Mouse (Mus musculus) gastrocnemius, adult 18-20 months (tissue): ENCODE measurements at regions not wholly inside any gene's neighbourhood (a gene's known extent, or its start where the extent isn't known, plus 50 kb on each side); places are given as distances from the start of the nearest gene placed in this dataset.

Experiments
- DNase-seq: peaks from one replicate; pipeline ENCODE4 v3.0.0; 2021; ENCODE audit warnings: low spot score

DNA sequence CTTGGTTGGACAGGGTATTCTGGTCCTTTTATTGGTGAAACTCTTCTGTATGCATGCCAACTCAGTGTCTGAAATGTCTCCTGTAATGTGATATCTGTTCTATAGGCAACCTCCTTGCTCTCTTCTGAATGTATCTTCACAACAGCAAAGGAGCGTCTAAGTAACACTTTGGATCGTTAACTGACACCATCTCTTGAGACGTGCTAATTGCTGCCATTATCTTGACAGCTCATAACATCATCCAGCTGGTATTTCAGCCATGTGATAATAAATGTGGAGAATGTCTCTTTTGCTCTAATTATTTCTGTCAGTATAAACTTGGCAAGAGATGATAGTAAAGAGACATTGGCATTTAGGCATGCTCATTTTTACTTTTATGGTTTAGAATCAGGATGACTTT is 68.8 kb upstream of the Col8a1 start:
- no peak for DNase-seq

DNA sequence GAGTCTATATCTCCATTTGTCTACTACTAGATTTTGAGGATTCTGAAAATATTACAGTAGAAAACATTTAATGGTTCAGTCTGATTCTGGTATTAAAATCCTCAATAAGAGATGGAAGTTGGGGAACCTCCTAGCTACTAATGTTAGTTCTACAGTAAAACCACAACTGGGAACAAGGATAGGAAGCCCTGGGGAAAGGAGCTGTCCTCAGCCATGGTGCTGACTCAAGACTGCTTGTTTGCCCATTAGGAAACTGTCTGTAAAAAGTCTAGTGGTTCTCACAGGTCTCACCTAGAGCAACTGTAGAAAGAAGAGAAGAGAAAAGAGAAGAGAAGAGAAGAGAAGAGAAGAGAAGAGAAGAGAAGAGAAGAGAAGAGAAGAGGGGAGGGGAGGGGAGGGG is 90.9 kb upstream of the Col8a1 start:
- no peak for DNase-seq

DNA sequence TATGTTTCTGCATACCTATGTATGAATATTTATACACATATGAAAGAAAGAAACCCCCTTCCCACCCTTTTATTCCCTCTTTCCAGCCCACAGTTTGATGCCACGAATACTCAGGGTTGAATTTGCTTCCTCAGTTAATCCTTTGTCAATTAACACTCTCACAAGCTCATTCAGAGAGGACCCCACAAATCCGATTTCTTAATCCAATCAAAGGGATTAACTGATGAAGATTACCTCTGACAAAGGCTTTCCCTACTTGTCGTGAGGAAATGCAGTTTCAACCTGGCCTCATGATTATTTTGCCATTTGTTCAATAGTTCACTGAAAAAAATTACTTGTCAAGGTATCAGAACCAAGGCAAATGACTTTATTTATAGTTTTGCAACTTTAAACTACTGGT is 91.8 kb upstream of the Col8a1 start:
- DNase-seq, result no peak

DNA sequence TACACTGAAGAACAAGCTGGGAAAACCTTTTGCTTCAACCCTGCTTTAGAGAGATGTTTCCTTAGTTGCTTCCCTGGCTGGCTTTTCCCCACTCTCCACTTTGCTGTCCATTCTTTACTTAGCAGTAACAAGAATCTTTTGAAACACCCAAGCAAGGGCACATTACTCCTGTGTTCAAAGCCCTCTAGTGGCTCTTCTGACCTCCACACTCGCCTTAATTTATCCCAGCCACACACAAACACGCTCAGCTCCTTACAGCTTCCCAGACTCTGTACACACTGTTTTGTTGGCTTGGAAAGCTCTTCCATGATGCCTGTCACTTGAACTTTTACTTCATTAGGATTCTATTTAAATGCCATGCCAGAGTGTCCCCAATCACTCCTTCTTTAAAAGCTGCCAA is 97.3 kb upstream of the Col8a1 start:
- DNase-seq, result no peak

DNA sequence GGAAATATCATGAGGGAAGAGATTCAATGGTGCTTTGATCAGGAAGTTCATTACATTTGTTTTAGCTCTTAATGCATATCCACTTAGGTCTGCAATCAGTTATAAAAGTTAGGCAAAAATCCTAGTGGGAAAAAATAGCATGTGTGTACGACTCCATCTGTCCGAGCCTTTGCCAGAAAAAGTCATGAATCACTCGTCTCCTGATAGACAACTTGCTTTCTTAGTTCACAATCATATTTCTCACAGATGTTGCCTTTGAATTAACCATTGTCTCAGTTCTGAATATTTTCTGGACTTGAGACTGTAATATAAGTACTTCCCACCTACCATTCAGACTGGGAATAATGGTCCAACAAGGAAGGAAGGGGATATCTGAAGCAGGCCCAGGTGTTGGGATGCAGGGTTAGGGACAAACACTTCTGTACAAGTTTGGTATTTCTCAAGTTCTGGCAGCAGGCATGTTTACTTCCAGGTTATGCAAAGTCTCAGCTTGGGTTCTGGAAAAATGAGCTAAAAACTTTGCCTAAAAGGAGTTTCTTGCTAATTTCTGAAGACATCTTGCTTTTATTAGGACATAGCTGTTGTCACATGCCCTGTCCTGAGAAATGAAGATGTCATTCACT is 98.4 kb upstream of the Col8a1 start:
- DNase-seq, result no peak

DNA sequence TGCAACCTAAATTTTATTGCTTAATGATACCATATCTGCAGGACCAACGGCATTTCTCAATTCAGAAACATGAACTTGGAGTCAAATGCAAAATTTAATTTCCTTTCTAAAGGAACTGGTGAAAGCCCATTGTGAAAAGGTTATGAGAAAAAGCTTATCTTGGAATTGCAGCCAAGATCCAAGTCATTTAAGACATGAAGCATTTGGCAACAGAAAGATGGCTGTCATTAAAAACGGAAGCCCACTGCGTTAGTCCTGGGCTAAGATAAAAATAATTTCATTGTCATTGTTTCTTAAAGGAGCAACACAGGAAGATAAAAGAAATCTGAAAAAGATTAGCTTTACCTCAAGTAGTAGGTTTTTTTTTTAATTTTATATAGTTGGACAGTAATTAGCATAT is 99.2 kb upstream of the Col8a1 start:
- no peak for DNase-seq

DNA sequence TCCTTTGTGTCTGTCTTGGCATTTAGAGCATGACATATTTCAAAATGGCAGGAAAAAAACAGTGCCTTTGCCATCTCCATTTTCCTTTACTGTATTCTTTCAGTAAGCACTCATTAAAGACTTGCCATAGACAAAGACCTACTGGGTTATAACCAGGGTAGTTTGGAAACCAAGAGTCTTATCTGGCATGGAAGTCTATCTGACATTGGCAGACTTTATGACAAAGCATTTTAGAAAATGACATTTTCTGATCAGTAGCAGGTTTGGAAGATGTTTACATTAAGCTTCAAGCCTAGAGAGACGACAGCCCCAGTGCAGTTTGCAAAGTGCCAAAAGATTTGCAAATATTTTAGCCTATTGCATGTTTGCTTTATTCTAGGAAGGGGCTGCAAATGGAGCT is 102.5 kb upstream of the Col8a1 start:
- DNase-seq, result no peak

DNA sequence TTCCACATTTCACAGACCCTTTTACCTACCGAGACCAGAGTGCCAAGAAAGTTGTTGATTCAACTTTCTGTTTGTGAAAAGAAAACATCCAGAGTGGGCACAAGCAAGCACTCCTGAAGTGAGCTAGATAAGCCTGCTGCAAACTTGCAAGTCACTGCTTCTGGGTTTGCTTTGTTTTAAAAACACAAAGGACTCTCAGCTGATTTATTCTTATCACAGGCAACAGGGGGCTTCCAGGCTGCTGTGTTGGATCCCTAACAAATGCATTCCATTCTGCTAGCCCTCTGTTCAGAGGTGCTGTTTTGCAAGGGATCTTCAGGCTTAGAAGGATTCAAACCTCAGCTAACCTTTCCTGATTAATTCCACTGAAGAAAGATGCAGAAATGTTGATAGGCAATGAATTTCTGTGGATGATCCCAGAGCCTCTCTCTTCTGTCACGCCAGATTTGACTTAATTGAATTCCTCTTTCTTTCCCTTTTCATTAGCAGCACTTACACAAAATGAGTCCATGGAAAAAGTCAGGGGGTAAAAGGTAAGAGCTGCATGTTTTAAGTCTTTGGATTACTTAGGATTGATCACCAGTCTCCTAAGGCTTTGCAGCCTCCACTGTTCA is 103.7 kb upstream of the Col8a1 start:
- DNase-seq, result no peak

DNA sequence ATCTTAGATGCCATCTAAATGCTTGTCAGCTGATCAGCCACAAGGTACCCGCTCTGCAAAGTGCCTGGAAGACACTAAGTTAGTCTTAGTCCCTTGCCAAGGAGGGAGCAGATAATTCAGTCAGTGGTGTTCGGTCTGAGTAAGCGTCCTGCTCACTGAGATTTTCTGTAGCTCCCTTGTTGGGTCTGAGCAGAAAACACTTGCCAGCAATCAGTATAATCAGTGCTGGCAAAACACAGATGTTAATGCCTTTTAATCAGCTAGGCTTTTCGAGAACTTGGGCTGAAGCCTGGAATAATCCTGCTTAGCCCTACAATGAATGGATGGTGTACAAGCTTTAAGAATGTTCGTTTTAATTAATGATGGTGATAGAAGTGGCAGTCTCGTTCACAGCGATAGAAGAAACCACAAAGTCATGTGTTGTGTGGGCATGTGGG is 104.2 kb upstream of the Col8a1 start:
- DNase-seq, result no peak

DNA sequence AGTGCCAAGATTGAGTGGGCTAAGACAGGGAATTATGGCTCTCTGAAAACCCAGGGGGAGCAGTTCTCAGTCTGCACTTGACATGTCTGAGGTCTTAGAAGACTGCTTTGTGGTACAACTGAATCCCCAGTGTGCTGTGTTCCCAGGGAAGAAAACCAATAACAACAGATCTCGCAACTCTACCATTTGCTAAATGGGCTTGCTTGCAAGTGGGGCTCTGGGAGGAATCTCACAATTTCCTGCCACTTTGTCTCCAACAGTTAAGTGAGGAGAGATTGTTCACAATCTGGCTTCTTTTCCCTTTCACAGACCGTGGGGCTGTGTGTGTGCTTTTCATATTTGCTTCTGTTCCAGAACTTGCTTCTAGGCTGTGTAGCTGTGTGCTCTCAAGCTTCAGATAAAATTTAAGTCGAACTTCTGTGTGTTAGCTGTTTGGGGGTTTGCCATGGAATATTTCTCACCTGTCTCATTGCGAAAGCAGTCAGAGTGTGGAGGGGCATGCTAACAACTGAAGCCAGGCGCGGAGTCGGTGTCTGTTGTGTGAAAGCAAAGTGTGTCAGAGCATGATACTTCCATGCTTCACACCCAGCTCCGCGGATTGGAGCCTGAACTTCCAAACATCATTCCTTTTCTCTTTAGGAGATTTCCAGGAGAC is 108.8 kb upstream of the Col8a1 start:
- peak; percentile 5 for DNase-seq

DNA sequence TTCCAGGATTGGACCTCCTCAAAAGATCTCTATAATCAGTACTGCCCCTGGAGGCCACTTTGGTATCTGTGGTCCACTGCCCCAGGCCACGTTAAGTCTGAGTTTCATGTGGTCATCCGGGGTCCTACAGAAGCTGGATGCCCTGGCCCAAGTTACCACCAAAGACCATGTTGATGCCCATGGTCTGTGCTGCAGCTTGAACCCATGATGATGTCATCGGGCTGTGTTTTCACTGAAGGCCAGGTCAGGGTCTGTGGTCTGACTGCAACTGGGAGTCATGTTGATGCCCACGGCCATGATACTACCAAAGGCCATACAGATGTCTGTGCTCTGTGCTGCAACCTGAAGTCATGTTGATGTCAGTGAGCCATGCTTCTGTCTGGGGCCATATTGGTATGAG is 122.3 kb upstream of the Col8a1 start:
- DNase-seq, result no peak

DNA sequence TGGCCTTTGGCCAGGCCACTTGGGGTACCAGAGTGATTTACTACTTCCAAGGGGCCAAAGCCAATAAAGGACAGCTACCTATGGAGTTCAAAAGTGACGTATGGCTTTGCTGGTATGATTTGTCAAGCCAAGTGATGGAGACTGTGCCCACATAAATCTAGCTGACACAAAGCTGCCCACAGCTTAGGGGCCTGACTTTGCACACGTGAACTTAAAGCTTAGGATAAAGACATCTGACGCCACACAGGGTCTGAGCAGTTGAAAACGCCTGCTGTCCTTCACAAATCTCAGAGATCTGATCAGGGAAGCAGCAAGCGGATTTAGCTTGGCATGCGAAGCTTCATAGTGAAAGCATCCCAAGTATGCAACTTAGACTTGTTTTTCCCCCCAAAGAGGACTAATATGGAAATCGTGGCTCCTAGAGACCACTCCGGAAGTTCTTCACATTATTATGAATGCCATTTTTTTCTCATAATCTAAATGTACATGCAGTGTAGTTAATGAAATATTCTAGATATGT is 127.1 kb upstream of the Col8a1 start:
- no peak for DNase-seq

DNA sequence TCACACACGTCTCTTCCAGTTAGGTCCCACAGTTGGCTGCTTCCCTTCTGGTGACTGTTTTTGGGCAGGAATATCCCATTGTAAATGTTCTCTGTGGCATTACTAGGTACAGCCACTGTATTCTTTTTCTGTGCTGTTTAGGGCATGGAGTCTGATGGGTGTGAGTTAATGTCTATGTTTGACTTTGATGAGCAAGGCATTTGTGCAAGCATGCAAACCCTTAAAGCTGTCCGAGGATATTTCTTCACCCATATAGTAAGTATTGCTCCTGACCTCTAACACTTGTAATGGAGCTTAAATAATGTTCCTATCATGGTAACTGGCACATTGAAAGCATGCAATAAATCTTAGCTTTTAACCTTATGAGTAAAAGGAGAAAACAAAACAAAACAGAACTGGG is 133.6 kb upstream of the Col8a1 start:
- DNase-seq, result no peak

DNA sequence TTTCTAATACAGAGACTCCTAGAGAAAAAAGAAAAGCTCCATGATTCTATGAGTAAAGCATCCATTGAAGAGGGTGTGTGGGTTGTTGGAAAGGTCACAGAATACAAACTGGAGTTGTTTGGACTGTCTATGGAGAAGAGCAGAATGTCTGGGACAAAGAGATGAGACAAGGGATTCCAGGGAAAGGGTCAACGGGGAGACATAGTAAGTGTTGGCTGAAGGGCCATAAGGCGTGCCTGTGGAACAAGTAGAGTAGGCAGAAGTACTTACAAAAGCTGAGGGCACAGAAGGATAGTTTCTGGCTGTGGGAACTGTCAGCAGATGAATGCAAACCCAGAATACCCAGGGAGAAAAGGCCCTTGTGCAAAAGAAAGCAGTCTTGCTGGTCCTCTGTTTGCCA is 134.0 kb upstream of the Col8a1 start:
- DNase-seq, result no peak

DNA sequence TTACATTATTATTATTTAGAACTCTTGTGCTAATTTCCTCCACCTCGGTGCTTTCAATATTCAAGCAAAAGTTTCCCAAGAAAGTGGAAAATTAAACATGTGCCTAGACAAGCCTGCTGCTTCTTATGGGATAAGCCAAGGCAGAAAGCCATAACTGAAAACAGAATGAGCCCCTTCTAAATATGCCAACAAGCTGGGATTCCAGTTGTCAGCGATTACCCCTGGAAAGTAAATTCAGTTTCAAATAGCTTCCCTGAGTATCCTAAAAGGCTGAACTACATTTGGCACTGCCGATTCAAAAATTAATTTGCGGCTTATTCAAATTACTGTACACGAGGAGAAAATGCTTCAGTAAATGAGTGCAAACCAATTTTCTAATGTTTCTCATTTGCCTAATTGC is 135.6 kb upstream of the Col8a1 start:
- DNase-seq, result no peak

DNA sequence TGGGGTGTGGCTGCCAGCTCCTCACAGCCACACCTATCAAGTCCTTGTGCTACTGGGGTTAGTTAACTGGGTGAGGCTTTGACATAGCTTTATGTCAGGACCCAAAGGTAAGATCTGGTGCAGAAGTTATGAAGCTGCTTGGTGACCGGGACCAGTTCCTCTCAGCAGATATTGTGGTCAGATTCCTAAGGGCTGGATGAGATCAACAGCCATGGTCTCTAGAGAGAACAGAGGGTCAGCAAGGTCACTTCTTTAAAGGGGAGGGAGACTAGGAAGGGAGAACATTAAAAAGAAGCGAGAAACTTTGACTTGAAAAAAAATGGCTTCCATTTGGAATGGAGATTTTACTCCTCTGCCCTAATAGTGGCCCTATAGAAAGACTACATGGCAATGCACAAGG is 138.6 kb upstream of the Col8a1 start:
- DNase-seq, result peak; percentile 55

DNA sequence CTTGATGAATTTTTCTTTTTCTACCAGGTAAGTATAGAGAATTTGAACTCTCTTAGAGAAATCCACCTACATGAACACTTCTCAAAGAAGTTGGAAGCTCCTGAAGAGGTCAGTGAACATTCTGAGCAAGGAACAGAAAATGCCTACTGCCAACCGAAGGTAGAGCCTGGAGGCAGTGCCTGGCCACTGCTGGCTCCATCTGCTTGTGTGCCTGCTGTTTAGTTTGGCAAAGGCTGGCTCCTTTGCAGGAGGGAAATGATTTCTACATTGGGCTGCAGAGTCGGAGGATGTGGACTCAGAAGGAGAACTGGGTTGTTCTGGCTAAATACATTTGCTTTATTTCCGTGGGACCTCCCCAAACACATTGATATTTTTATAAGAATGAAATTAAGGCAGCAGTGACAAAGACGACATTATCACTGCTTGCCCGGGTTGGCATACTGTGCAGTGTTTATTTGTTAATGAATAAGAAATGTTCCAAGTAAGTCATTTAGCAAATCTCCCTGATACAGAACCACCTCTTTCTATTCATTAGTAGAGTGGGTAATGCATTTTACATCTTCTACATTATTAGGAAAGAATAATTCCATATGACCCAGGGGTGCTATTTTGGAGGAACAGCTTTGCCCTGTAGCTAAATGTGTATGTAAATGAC is 139.3 kb upstream of the Col8a1 start:
- no peak for DNase-seq

DNA sequence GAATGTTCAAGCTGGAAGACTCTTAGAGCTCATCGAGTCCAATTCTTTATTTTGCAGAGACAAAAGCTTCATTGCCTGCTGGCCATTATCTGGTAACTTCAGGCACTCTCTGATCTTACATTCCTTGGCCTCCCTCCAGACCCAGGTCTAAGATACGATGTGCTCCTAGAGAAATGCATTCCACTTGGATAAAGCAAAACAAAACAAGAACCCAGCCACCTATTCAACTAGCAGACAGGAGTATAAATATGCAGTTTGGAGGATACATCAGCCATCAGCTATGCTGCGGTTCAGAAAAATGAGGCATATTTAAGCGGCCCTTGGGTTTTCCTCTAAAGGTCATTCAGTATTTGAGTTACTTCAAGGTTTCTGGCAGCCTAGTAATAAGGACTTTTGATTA is 146.5 kb upstream of the Col8a1 start:
- no peak for DNase-seq

DNA sequence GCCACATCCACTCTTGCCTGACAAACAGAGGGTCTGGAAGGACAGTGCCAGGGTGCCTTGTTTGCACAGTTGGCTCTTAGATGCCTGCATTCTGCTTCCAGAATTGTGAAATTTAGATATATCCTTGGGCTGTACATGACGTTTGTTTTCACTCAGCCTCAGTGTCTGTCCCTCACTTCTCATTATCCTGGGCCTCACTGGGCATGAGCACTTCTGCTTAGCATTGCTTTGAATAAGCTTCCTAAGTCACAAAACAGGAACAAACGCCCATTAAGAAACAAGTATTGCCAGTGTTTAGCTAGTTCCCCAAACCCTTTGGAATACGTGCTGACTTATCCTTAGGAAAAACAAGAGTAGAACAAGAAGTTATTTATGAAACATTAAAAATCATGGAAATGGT is 148.0 kb upstream of the Col8a1 start:
- DNase-seq, result no peak

DNA sequence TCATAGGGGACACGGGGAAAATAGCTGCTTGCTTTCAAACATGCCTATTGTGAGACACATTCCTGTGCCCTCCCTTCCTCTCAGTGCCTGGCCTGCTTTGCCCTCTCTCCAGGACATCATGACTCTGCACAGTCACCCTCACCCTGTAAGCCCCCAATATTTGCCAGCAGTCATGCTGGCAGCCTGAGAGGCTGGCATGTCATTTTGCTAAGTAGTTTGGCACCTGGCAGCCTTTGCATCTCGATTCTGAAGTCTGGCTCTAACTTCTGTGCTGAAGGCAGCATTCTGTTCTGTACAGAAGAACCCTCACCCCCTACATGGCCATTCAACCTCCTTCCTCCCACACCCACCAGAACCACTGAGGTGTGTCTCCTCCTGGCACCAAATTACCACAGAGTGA is 157.5 kb upstream of the Col8a1 start:
- no peak for DNase-seq

DNA sequence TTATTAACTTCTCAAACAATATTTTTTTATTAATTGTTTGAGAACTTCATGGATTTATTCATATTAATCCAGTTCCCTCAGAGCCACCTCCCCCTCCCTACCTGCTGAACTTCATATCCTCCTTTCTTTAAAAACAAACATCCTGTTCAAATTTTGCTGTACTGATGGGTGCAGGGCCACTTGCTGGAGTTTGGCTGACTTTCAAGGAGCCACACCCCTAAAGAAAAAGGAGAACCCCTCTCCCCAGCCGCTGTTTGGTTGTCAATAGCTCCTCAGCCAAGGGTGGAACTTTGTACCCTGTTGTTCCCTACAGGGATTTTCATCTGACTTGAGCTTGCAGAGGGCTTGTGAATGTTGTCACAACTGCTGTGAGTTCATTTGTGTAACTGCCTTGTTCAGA is 160.0 kb upstream of the Col8a1 start:
- no peak for DNase-seq

DNA sequence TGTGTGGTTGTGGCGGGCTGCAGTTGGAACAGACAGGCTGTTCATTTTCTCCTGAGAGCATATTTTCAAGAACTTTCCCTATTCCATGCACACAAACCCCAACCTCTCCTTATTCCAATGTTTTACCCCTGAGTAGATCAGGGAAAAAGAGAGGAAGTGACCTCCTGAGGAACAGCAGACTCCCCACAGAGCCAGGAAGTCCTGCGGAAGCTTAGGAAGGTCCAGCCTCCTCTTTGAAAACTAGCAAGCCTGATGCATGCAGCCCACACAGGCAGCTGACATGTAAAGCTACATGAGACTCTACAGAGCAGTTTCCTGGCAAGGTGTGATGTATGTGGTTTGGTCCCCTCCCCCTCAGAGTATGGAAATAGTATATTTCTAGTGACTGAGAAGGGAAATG is 160.9 kb upstream of the Col8a1 start:
- no peak for DNase-seq
